Mouse (Mus musculus): Measurements from ENCODE around the gene Prdm10. TPM values are rescaled to one million over a fixed set of nuclear protein-coding genes. Genes with fewer than 3 reads are reported as not detected.

Gene Prdm10
- 10 to 100 TPM; 16.8 to 17.2 TPM for total RNA-seq (2021)
- long read RNA-seq, experiment 1, transcript Prdm10-202 (7 exons, 1,952 nt): major isoform, 7 of 9 reads
- long read RNA-seq, experiment 1, partial matches to known transcripts: 0 of 9 reads
- long read RNA-seq, experiment 1, other reads (novel, unspliced or antisense): 2 of 9 reads
- long read RNA-seq, experiment 2, partial matches to known transcripts: 2 of 10 reads
- long read RNA-seq, experiment 2, other reads (novel, unspliced or antisense): 5 of 10 reads

DNA sequence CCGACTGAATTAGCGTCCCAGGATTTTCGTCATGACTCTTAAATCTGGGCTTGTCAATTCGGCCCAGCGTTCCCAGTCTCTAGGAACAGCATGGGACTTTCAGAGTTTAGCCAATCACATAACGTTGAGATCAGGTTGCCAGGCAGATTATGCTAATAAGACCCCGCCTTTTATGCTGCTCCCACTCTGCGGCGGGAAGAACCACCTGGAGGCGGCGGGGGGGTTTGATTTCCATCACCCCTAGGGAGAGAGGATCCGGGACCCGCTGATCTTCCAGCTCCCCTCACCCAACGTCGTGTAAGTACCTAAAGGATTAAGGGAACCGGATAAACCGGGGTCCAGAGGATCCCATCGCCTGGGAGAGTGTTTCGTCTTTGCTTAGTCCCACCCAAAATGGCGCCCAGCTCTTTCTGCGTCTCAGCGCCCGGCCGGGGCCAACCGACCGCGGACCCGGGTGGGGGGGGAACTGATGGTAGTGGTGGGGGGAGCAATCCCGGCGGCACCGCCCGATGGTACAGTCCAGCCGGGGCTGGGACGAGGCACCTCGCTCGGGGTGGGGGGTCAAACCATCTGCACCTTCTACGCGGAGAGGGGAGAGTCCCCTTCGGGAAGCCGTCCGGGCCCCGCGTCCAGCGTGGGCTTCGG, at the start of gene Prdm10:
Gene Prdm10 (plus strand): TSS at position 173 of the 645 bp plus-strand sequence.
- peak; percentile 97 to 98 for DNase-seq (ENCODE audit: low spot score in 2 of 2)

DNA sequence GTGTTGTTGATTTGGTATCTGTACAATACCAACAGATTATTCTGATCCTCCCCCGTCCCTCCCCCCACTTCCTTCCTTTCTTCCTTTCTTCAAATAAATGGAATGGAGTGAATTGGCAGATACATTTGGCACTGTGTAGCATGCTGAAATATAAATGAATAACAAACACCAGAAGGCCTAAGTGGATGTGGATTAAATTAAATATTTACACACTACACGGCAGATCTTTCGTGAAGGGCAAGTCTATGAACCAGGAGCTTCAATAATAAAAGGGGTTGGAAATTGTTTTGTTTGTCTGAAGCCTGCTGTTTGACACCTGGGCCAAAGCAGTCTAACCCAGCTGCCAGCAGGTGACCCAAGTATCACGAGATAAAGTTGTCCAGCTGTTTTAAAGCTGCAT, 45.3 kb upstream of the Prdm10 start:
- DNase-seq (ENCODE audit: low spot score in 2 of 2): no peak

DNA sequence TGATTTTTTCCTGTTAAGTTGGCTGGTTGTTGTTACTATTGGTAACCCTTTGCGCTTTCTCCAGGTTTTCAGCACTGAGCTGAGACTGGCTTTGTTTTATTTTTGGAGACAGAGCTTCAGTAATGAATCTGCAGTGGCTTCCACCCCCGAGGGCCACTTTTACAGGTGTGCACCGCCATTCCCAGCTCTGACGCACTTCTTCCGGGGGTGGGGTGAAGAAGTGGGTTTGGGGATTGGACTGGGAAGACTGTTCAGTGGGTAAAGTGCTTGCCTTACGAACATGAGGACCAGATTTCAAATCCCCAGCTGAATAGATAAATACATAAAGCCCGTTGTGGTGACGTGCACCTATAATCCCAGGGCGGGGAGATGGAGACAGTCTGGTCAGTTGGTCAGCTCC, 44.8 kb upstream of the Prdm10 start:
- DNase-seq (ENCODE audit: low spot score in 2 of 2): no peak

DNA sequence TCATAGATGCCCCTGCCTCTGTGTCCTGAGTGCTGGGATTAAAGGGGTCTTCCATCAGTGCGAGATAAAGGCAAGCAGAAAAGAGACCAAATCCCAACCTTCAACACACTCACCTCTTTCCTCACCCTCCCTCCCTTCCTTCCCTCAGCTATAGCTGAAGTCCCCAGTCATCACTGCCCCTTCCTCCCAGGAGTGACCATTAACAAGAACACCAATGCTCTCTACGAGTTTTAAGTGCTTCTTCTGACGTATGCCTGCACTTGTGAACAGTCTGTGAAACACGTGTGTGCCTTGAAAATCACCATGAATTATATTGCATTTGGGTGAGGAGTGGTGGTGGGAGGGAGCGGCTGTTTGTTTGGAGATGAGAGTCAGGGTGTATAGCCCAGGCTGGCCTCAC, 44.3 kb upstream of the Prdm10 start:
- DNase-seq (ENCODE audit: low spot score in 2 of 2): no peak

DNA sequence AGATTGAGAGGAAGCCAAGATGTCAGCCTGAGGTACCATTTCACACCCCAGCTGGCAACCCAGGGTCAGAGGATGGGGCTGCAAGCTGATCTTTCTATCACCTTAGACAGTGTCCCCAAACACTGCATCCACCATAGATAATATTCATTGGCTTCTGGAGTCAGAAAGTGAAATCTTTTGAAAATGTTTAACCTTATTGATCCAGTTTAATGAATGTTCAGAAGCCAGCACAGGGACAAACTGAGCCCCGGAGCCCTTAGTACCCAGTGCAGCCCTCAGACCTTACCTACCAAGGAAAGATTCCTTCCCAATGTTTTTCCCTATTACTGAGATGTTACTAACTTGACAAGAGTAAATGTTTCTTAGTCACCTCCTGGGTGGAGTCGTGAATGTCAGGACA, 41.8 kb upstream of the Prdm10 start:
- no peak for DNase-seq (ENCODE audit: low spot score in 2 of 2)

DNA sequence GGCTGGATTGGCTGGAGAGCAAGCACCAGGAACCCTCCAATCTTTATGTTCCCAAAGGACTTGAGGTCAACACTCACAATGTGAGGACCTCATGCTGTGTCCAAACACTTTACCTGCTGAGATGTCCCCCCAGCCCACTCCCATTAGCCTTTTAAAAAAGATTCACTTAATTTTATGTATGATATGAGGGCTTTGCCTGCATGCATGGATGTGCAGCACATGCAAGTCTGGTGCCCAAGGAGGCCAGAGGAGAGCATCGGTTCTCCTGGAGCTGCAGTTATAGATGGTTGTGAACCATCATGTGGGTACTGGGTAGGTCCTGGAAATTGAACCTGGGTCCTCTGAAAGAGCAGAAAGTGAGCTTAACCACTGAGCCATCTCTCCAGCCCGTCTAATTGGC, 40.8 kb upstream of the Prdm10 start:
- DNase-seq (ENCODE audit: low spot score in 2 of 2): no peak

DNA sequence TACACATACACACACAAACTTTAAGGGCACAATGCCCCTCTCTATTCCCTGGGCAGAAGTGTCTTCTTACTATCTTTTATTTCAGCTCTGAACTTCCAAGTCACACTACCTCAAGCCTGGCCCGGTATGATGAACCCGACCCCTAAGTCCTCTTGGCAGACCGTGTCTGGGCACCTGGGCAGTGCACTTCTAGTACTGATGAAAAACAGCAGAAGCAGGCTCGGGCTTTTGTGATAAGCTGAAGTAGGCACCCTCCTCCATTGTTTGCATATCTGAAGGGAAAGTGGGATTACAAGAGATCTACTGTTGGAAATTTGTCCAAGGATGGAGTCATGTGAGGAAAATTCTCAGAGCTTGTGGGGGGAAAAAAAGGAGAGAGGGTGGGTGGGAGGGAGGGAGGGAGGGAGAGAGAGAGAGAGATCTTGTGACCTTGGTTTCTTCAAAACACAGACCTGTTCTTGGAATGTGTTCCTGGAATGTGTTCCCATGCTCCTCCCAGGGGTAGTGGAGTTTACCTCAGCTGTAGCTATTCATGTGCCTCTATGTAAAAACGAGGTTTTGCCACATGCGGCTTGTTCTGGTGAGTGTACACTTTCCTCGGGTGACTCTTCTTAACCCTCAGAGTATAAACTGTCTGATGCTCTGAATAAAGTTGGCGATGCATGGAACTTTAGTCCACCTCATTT, 39.7 kb upstream of the Prdm10 start:
- DNase-seq (ENCODE audit: low spot score in 2 of 2): no peak

DNA sequence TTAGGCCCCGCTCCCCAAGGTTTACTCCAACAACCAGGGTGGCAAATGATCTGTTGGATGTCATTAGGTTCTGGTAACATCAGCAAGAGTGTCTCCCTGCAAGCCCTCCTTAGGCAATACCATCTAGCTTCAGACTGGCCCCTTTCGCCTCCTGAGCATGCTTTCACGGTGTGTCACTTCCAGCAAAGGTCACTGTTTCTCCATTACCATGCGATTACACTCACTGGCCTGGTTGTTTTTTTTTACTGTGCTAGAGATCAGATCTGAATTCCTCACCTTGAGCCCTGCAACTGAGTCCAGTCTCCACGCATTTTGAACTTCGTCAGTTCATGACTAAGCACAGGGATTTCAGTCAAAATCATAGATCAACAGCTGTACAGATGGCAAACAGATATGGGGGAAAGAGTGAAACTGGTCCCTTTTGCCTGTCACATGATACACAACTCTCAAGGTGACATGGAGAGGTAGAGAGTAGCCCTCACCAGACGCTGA, 39.1 kb upstream of the Prdm10 start:
- no peak for DNase-seq (ENCODE audit: low spot score in 2 of 2)

DNA sequence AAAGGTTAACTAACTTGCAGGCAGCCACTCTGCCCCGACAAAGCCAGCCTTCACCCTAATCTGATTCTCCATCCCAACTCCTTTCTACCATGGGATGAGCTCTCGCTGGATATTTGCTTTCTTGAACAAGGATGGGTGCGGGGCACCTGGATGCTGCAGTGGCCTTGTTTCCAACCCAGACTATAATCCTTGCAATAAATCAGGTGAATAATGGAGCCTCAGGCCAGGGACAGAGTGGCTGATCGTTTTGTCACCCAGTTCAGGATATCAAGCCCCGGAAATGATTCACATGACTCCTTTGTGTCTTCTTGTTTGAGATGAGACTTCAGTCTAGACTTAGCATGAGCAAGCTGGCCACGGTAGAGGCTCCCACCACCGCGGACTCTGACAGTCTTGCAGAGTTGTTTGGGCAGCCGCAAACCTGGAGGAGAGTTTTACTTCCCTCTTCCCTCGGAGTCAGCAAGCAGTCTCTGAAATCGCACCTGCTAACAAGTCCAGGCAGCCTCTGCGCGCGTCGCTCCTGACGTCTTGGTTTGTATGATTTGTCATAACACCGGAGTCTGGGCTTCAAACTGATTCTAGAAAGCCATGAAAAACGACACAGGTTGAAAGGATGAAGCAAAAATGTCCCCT, 36.9 kb upstream of the Prdm10 start:
- DNase-seq (ENCODE audit: low spot score in 2 of 2): no peak

DNA sequence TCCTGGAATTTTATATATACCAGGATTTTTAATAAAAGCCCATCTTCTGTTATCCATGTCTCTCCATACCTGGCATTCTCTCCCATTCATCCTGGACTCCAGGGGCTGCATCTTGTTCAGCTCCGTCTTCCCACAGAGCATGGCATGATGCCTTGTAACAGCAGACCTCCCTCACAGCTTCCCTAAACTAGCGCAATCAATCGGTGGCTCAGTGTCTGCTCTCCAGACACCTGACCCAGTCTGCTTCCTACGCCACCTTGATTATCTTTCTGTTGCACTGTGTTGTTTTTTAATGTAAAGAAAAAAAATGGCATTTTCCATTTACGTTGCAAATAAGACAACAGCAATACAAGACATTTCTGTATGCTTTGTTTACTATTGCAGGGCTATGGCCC, 36.4 kb upstream of the Prdm10 start:
- DNase-seq (ENCODE audit: low spot score in 2 of 2): no peak

DNA sequence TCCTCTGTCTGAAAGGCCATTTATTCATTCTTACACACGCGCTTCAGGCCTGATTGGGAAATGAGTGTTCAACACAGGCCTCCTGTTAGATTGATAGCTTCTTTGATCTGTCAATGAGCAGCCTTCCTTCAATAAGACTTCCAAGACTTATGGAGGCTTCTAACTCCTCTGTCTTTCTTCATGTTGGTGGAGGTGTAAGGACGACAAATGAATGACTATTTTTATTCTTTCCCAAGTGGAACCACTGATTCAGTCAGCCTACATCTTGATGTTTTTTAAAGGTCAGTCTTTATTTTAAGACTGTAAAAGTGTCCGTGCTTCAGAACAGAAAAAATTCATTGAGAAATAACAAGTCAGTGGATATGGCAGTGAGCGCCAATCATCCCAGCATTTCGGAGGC, 35.3 kb upstream of the Prdm10 start:
- DNase-seq (ENCODE audit: low spot score in 2 of 2): no peak

DNA sequence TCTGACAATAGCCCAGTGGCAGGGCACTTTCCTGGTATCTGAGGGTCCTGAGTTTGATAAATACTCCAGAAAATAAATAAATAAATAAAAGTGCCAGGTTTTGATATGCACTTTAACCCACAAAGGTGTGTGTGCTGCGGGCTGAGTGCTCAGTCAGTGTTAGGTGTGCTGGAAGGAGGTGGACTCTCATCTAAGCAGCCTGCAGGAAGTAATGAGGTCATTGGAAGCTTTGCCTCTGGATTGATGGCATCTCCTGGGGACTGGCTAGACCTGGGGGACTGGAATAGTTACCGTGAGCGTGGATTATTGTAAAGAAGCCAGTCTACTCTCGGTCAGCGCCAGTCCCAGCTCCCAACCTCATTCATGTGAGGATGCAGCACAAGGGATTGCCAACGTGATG, 33.9 kb upstream of the Prdm10 start:
- no peak for DNase-seq (ENCODE audit: low spot score in 2 of 2)

DNA sequence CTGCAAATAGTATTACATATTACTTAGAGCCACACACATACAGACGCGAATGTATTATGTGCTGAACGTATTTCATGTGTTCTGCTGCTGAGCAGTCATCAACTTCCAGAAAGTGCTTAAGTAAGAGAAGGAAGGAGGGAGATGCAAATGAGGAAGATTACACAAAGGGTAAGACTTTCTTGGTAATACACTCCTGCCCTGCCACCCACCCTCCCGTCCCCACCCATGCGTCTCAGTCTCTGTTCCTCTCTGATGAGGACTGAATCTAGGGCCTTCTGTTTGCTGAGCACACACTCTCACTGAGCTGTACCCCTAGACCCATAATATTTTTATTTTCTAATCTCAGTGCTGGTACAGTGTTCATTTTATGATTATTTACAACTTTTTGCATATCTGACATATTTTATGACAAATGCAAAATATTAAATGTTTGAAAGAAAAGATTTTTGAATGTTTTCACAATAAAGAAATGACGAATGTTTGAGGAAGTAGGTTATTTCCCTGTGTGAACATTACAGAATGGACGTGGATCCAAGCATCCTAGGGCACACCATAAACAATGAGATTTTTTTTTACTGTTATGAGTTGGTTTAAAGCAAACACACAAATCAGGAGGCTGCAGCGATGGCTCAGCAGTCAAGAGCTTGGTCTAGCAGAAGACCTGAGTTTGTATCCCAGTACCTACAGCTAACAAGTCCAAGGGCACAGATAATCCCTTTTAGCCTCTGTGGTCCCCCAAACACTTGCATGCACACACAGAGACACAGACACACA, 32.7 kb upstream of the Prdm10 start:
- no peak for DNase-seq (ENCODE audit: low spot score in 2 of 2)

DNA sequence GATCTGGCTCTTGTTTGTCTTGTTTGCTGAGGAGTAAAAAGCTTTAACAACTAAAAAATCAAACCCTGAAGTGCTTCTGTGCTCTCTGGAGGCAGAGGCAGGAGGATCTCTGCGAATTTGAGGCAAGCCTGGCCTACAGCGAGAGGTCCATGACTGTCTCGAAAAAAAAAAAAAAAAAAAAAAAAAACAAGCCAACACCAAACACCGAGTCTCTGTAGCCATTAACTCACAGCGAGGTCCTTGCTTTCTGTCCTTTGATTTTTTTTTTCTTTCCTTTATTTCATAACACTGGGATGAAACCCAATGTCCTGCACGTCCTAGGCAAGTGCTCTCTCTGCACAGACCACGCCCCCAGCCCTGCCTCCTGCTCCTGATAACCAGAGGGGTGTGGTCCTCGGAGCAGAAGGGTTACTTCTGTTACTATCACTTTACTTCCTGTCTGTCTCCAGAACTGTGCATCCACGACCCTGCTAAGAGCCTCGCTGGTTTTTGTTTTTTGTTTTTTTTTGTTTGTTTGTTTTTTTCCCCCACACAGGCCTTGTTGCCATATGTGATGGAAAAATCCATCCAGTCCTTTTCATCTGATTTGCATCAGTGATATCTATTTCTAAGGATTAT, 28.0 kb upstream of the Prdm10 start:
- DNase-seq (ENCODE audit: low spot score in 2 of 2): no peak

DNA sequence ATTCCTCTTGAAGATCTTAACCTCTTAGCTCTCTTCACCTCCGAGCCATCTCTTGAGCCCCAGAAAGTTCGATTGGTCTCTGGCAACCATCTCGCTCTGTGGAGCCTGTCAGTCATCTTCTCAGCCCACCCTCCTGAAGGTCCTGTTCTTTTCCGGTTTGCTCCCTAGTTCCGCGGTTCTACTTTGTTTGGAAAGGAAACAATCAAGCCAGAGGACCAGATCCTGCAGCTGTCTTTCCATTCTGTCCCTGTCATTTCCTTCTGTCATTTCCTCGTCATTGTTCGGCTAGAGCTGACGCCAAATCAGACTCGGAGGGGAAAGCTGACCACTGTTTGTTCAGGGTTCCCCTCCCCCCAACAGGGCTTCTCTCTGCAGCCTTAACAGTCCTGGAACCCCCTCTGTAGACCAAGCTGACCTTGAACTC, 27.0 kb upstream of the Prdm10 start:
- DNase-seq (ENCODE audit: low spot score in 2 of 2): no peak

DNA sequence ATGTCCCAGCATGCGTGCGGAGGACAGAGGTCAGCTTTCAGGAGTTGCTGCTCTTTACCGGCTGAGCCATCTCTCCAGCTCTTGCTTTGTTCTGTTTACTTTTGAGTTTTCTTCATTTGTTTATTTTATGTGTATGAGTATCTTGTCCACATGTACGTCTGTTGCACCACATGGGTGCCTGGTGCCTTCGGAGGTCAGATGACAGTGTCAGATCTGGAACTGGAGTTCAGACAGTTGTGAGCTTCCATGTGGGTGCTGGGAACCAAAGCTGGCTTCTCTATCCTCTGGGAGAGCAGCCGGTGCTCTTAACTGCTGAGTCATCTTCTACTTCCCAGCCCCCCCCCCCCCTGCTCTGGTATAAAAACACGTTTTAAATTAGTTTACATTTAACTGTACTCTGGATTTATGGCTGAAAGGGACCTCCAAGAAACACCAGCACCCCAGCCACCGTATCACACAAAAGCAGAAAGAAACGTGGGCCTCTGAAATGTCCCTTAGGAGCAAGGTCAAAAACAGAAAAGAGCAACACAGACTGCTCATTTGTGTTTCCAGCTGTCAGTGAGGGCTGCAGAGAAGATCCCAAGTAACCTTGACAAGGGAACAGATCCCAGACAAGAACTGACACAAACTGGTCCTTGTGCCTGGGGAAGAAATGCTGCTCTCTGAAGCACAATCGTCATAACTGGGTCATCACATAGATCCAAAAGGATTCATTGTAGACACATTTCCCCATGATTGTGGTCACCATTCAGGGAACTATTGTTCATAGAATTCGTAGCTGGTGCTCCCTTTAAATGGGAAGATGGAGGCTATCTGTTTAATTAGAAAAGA, 26.3 kb upstream of the Prdm10 start:
- DNase-seq (ENCODE audit: low spot score in 2 of 2): no peak

DNA sequence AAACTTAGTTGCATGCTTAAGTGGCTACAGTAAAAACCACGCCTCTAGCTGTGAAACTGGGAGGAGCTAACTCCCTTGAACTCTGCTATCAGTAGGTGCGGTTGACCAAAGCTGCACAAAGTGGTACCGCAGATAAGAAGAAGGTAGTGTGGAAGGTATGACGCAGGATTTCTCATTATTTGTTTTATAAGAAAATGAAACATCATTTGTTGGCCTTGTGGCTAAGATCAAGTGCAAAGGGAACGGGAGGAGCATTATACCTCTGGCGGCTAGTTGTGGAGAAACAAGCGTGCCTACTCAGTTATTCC, 25.7 kb upstream of the Prdm10 start:
- DNase-seq (ENCODE audit: low spot score in 2 of 2): no peak

DNA sequence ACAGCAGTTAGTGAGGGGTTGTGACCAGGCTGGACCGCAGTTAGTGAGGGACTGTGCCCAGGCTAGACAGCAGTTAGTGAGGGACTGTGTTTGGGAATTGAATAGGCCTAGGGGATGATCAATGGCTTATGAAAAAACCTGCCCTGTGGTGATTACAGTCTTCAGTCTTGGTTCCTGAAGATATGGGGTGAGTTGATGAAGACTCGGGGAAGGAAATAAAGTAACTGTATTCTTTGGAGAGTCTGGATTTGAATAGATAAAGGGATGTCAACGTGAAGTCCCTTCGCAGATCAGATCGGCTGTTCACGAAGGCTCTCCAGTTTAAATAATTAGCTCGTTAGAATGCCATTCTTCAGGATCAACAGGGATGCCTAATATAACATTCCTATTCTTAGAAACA, 24.4 kb upstream of the Prdm10 start:
- no peak for DNase-seq (ENCODE audit: low spot score in 2 of 2)

DNA sequence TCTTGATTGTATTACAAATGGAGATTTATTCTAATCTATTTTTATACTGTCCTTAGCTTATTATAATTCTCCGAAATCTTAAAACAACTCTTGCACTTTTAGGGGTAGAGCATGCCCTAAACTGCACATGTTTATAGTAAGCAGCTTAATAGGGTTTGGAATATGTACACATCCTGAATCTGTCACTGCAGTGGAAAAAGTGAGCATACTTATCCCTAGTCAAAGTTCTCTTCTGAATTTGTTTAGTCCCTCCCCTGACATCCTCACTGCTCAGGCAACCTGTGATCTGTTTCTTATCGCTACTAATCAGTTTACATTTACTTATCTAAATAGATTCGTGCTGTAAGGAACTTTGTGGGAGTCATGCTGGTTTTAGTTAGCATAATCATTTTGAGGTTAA, 22.1 kb upstream of the Prdm10 start:
- no peak for DNase-seq (ENCODE audit: low spot score in 2 of 2)

DNA sequence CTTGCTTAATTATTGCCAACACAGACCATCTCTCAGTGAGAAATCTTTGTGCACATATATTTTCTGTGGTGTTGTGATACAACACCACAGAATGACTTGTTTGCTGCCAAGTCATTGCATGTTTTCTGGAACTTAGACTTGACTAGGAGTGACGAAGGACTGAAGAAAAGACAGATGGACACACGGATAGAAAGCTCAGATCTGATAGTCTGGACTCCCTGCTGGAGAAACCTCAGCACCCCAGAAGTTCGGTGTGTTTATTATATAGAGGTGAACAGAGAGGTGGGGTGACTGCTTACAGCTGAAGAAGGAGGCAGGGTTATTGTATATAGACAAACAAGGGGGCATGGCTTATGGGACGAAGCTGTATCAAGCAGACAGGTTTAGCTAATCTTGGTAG, 20.1 kb upstream of the Prdm10 start:
- no peak for DNase-seq (ENCODE audit: low spot score in 2 of 2)
